Mouse (Mus musculus): ENCODE data around the gene Gm527. TPM values are rescaled to one million over a fixed set of nuclear protein-coding genes. Genes with fewer than 3 reads are reported as not detected.

The Gm527 gene
- total RNA-seq, 1 experiment from 2014 or later = 2.2 TPM

Other genes starting within 250 kb of the Gm527 start
- gene Klhl28, start 47.6 kb downstream of the Gm527 start, total RNA-seq (2017) = 12.1 and 18.8 TPM in 2 replicates
- gene Togaram1, start 47.9 kb downstream of the Gm527 start, total RNA-seq (2017) = 53.5 and 60.8 TPM in 2 replicates
- gene Prpf39, start 118.4 kb downstream of the Gm527 start, total RNA-seq (2017) = 93.6 and 96.9 TPM in 2 replicates
- 283 and 288 TPM in 2 replicates for gene Fkbp3, start 156.1 kb downstream of the Gm527 start, total RNA-seq (2017)
- 37.3 and 81.3 TPM in 2 replicates for gene Fancm, start 157.7 kb downstream of the Gm527 start, total RNA-seq (2017)